Mouse (Mus musculus) bone marrow, adult 2 months (tissue): ENCODE measurements around the gene Atic. TPM values are rescaled to one million over a fixed set of nuclear protein-coding genes. Genes with fewer than 3 reads are reported as not detected.

Source experiments
- H3K27ac ChIP-seq: fragments of 200-500 bp; 2 replicates; pipeline ENCODE4 v1.5.1; 2012; ENCODE audit warnings: low read depth, mild to moderate bottlenecking, control low read depth, inconsistent platforms, low read length; ENCODE audit not compliant: control insufficient read depth, poor library complexity, insufficient read depth
- H3K4me1 ChIP-seq: fragments of 200-500 bp; 2 replicates; pipeline ENCODE4 v1.6.1; 2011; ENCODE audit warnings: low read length; ENCODE audit not compliant: control insufficient read depth, insufficient read depth
- H3K4me3 ChIP-seq: fragments of 200-500 bp; replicated peaks from 2 replicates; pipeline ENCODE3; 2011; ENCODE audit warnings: mild to moderate bottlenecking, low read depth, low read length, control low read depth; ENCODE audit not compliant: control insufficient read depth
- CTCF ChIP-seq: fragments of 200-500 bp; IDR thresholded peaks from 2 replicates; pipeline ENCODE4 v1.5.1; 2011; ENCODE audit warnings: low read length, control low read depth; ENCODE audit not compliant: control insufficient read depth, insufficient read depth
- POLR2A ChIP-seq: fragments of 200-500 bp; IDR thresholded peaks from 2 replicates; pipeline ENCODE4 v1.6.1; 2011; ENCODE audit warnings: low read depth, mild to moderate bottlenecking, control low read depth, low read length, borderline replicate concordance; ENCODE audit not compliant: control insufficient read depth
- WGBS: fragments of 180-500 bp; shearing (Covaris S2); methylation state at CpG from one replicate; pipeline ENCODE4 v1.1.7; 2018; 5-methylcytosine and 5-hydroxymethylcytosine counted together
- polyA plus RNA-seq: library from polyadenylated mRNA; stranded (reverse); fragments of >200 nt; gene quantifications from 2 replicates; pipeline ENCODE4 v1.2.4, GENCODE M21; 2011; ENCODE audit warnings: low replicate concordance; ENCODE audit not compliant: missing spikeins, insufficient read depth, insufficient read length

Gene Atic
- 23.4 and 24.3 TPM in 2 replicates for polyA plus RNA-seq

DNA sequence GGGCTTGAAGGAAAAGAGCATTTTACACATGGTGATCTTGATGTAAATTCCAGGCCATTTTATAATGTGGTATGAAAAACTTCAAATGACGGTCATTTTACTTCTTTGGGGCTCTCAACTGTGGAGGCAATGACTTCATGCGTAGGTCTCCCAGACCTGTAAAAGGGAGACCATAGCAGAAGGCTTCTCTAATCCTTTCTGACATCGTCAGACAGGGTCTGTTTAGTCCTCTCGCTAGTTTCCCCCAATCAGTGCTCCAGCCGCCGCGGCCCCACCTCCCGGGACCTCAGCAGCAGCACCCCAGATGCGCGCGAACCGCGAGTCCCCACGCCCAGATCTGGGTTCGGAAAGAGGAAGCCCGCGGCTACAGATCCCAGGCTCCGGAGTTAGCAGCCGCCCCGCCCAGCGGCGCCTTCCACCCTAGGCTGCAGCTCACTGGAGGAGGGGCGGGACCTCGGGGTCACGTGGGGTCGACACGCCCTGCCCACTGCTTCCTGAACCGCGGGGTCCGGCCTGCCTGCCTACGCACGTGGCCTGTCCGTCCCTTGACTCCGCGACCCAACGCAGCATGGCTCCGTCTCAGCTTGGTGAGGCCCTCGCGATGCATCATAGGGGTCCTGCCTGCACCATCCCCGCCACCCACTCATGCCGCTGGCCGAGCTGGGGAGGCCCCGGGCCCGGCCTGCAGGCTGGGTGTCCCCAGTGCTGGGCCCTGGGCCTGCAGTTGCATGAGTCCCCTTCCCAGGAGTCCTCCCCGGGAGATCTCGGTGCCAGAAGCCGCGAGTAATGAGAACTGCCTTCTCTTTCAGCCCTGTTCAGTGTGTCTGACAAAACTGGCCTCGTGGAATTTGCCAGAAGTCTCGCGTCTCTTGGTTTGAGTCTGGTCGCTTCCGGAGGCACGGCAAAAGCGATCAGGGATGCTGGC lies at the start of gene Atic:
TSS of gene Atic (plus strand) at position 463 of the 925 bp plus-strand sequence.
- WGBS: under 1% methylated on average over 55 of the region's 55 CpGs
- TF ChIP-seq POLR2A (peak; percentile 73; the same call in 1 of the 2 replicates), CTCF (no peak)
- Histone ChIP-seq H3K4me3 (peak within 1 kb of the TSS; percentile 85), H3K27ac (no peak within 1 kb of the TSS), H3K4me1 (no peaks in the 10 kb centered on the region)

DNA sequence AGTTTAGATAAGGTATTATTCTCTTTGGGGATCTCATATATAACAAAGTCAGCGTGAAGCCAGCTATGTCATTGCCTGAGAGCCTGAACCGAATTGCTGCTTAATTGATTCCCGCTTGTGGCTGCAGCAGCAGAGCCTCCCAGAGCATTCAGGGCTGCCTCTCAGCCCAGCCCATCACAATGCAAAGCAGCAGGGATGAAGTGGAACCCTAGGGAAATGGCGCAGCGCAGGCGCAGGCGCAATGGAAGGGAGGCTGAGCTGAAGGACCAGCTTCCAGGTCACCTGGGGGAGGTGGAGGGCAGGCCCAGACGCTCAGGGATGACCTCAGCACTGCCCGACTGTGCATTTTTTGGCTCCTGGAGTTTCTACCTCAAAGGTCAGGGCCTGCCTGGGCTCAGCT lies 49.7 kb upstream of the Atic start:
- Histone ChIP-seq H3K27ac (no peak overlapping the region), H3K4me1 (no peaks in the 10 kb centered on the region), H3K4me3 (no peak overlapping the region)
- TF ChIP-seq CTCF (no peak), POLR2A (no peak)
- WGBS: 81% methylated on average over 9 of the region's 9 CpGs

DNA sequence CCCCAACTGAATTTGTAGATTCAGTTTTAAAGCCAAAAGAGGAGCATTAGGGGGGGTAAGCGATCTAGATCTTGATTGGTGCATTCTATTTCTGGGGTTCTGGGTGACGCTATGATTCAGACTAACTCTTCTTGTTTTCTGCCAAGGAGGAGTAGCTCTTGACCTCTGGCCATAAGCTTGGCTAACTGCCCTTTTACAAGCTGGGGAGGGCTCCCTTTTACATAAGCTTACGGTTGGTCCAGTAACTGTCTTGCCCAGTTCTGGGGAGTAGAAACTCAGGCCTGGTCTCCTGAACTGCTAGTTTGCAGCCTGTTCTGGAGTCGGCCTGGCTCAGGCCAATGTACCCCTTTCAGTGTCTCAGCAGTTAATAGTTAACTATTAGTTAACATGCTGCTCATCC lies 41.9 kb upstream of the Atic start:
- H3K27ac ChIP-seq: no peak overlapping the region
- 79% methylated on average over 4 of the region's 4 CpGs for WGBS
- TF ChIP-seq POLR2A (no peak), CTCF (no peak)
- H3K4me1 ChIP-seq: no peaks in the 10 kb centered on the region
- H3K4me3 ChIP-seq: no peak overlapping the region

DNA sequence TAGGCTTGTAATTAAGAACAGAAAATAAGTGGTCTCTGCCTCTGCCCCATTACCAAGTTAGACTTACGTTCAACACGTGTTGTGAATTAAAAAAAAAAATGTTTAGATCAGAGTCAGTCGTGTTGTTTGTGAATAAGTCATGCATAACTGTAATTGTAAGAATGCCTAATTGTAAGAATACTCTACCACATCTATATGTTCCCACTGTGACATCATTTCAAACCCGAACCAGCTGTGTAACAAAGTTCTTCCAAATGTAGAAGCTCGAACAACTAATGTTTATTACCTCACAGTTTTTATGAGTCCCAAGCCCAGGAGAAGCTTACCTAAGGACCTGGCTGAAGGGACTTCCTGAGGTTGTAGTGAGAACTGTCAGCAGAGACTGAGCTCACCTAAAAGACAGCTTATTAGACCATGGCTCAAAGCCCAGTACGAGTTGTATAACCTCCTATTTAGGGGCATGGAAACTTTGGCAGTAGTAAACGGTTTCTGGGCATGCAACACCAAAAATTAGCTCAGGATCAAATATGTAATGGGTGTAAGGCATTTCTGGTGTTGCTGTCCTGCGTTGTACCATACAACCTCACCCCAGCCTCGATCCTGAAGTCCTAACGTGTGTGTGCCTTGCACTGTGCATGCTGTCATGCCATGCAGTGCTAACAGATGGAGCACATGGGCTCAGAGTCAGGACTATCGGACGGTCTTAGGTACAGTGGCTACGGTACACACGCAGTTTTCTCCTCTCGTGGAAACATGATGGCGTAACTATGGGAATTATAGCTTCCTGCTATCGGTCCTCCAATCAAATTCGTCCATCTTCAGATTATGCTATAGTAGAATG lies 27.9 kb upstream of the Atic start:
- TF ChIP-seq POLR2A (no peak), CTCF (no peak)
- H3K4me1 ChIP-seq: no peaks in the 10 kb centered on the region
- WGBS: 75% methylated on average over 18 of the region's 18 CpGs
- H3K27ac ChIP-seq: no peak overlapping the region
- H3K4me3 ChIP-seq: no peak overlapping the region

DNA sequence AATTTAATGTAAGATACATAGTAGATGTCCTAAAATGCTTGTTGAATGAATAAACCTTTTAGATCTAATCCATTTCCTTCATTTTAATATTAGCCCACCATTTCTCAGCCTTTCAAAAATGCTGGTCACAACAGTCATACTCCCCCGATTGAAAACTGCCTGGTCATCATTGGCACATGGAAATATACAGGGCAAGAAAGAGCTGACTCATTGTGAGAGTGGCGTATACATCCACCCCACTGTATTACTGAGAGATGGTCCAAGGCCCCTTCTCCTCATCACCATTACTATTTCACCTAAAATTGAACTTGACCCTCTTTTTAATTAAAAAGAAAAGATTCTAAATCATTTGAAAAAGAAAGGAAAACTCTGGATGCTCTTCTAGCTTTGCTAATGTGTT lies 26.2 kb upstream of the Atic start:
- WGBS: 14% methylated on average over 2 of the region's 2 CpGs
- H3K4me3 ChIP-seq: no peak overlapping the region
- no peak overlapping the region for H3K27ac ChIP-seq
- TF ChIP-seq POLR2A (no peak), CTCF (no peak)
- no peaks in the 10 kb centered on the region for H3K4me1 ChIP-seq

DNA sequence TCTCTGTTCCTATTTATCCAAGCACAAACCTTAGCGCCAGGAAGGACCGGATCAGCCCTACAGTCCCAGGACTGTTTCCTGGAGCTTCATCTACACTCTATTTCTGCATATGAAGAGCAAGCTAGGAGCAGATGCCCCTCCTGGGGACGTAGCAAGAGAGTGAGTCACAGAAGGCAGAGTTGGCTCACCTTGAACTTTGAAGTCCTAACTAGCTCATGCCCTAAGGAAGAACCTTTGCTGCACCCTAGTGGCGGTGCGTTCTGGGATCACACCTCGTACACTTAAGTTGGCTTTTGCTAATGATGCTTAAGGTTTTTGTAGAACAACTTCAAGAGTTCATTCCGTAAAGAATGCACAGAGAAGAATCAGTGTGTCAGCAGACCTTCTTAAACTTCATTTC lies 25.3 kb upstream of the Atic start:
- WGBS: 32% methylated on average over 7 of the region's 7 CpGs
- H3K27ac ChIP-seq: no peak overlapping the region
- TF ChIP-seq POLR2A: no peak
- peak; percentile 48 for TF ChIP-seq CTCF
- no peaks in the 10 kb centered on the region for H3K4me1 ChIP-seq
- no peak overlapping the region for H3K4me3 ChIP-seq

DNA sequence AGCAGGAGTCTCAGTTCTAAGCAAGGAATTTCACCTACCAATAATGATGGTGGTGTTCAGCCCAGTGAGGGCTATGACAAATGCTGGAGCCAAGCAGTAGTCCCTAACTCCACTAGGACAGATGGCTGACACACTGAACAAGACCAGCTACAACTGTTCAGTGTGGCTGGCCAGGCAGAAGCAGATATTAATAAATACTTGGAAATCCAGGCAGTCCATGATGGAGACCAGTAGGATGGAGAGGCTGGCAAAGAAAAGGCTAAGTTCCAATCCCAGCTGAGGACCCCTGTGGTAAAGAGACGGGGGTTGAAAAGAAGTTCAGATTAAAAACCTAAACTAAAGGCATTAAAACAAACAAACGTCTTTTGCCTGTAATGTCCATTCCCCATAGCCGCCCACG lies 17.3 kb upstream of the Atic start:
- WGBS: 85% methylated on average over 4 of the region's 4 CpGs
- Histone ChIP-seq H3K4me3 (no peak overlapping the region), H3K4me1 (no peaks in the 10 kb centered on the region), H3K27ac (no peak overlapping the region)
- TF ChIP-seq POLR2A (no peak), CTCF (no peak)

DNA sequence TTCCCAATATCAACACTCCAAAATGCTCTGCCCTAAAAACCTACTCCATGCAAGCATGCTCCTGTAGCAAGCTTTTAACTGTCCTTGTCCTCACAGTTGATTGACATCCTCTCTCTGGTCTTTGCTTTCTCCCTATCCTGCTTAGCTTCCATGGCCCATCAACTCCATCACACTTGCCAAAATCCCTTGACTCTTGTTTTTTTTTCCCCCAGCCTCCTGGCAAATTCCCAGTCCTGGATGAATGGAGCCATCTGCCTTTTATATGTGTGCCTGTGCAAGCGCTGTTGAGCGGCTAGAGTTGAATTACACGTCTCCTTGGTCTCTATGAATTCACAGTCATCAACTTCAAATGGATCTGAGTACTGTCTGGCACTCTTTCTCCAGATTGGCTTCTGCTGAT lies 16.5 kb upstream of the Atic start:
- H3K4me1 ChIP-seq: no peaks in the 10 kb centered on the region
- H3K27ac ChIP-seq: no peak overlapping the region
- H3K4me3 ChIP-seq: no peak overlapping the region
- no peak for TF ChIP-seq POLR2A
- 89% methylated on average over 3 of the region's 3 CpGs for WGBS
